In the genomic region with DNA sequence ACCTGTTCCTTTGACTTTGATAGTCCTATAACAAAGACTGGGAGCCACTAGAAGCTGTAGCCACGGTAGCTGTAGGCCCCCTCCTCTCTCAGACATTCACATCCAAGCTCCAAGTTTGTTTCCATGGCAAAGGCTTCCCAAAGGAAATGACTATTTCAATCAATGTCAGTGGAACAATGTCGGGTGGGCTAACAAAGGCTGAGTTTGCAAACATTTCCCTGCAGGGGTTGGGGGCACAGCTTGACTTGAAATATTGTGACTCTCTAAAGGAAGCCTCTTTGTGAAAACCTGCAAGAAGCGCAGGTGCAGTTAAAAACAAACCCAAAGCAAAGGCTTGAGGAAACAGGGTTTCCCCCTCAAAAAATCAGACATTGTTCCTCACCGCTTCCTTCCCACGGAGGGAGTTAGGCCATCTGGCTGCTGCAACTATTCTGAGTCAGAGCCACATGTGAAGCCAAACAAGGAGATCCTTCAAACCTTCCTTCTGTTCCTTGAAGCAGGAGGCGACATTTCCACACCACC, we compare ENCODE assay signal across 8 mouse cellular contexts. TPM values are rescaled to one million over a fixed set of nuclear protein-coding genes. Genes with fewer than 3 reads are reported as not detected.
DNase-seq lines count a peak whose midpoint lies in the region; ATAC-seq and TF ChIP-seq lines count a peak whose summit lies in the region.

No protein-coding gene starts in this region.

- ATAC-seq in kidney, postnatal 0 days (replicated peaks; ENCODE audit: low FRiP score, low read depth) = no peak
- peak; percentile 83 for ATAC-seq in hindbrain, embryonic 13.5 days (ENCODE audit: low FRiP score)

- no peaks in the 10 kb centered on the region for H3K9me3 ChIP-seq in kidney, postnatal 0 days (replicated peaks; ENCODE audit: low read length)
- no peaks in the 10 kb centered on the region for H3K9me3 ChIP-seq in hindbrain, embryonic 13.5 days

- no peaks in the 10 kb centered on the region for H3K36me3 ChIP-seq in kidney, postnatal 0 days (ENCODE audit: insufficient read depth, low read length)
- H3K36me3 ChIP-seq in hindbrain, embryonic 13.5 days = no peaks in the 10 kb centered on the region

- H3K9ac ChIP-seq in kidney, postnatal 0 days (ENCODE audit: low read depth, low read length) = no peak overlapping the region
- H3K9ac ChIP-seq in hindbrain, embryonic 13.5 days = peak overlapping the region; percentile 30; the same call in 1 of the 2 replicates

- 35% methylated on average over 6 of the region's 6 CpGs for WGBS in kidney, postnatal 0 days
- WGBS in hindbrain, embryonic 13.5 days = 10% methylated on average over 6 of the region's 6 CpGs

- no peaks in the 10 kb centered on the region for H3K4me1 ChIP-seq in kidney, postnatal 0 days (replicated peaks; ENCODE audit: insufficient read depth, low read length)
- H3K4me1 ChIP-seq in hindbrain, embryonic 13.5 days (replicated peaks) = peaks cover 21% of the 10 kb centered on the region

- H3K4me3 ChIP-seq in kidney, postnatal 0 days (replicated peaks; ENCODE audit: low read depth, low read length) = no peak overlapping the region
- no peak overlapping the region for H3K4me3 ChIP-seq in hindbrain, embryonic 13.5 days

- H3K4me2 ChIP-seq in kidney, postnatal 0 days (ENCODE audit: low read length) = no peak overlapping the region
- H3K4me2 ChIP-seq in hindbrain, embryonic 13.5 days = no peak overlapping the region

- 0 out of 2 replicates have a peak overlapping the region, but pooled peaks have one; percentile 4 for H3K27ac ChIP-seq in kidney, postnatal 0 days
- peak overlapping the region; percentile 84 for H3K27ac ChIP-seq in hindbrain, embryonic 13.5 days

- no peak for TF ChIP-seq CTCF in kidney, postnatal 0 days (IDR thresholded peaks at IDR 0.05; ENCODE audit: low read depth)

- no peak for DNase-seq in kidney, postnatal 0 days (ENCODE audit: low spot score)
- no peak for DNase-seq in kidney, adult 8-10 months
- DNase-seq in embryo, embryonic 10.5 days (ENCODE audit: low spot score) = peak; percentile 80
- DNase-seq in retina, embryonic 14.5 days (ENCODE audit: low spot score) = peak; percentile 85
- no peak for DNase-seq in spleen, postnatal 4 days (ENCODE audit: low spot score in 2 of 2)
- DNase-seq in ovary, postnatal 14 days (ENCODE audit: low spot score) = no peak
- no peak for DNase-seq in adrenal gland, postnatal 14 days

- H3K27me3 ChIP-seq in kidney, postnatal 0 days (ENCODE audit: insufficient read depth, low read length) = no peaks in the 10 kb centered on the region
- H3K27me3 ChIP-seq in hindbrain, embryonic 13.5 days = no peaks in the 10 kb centered on the region

RNA-seq across cellular contexts. Expression of gene Vash1, which starts 19.0 kb away (rescaled TPM):
- polyA plus RNA-seq in kidney, postnatal 0 days (2015; fragmentation: Nextera tagmentation; extraction: Ambion mirVana) = 6.4 and 6.8 TPM in 2 replicates
- 35.1 TPM in 2 replicates for polyA plus RNA-seq in hindbrain, embryonic 13.5 days (2015; fragmentation: Nextera tagmentation; extraction: Ambion mirVana)
- 12.0 and 12.2 TPM in 2 replicates for total RNA-seq in adrenal gland, postnatal 14 days (2021)

Comparison
In these comparisons a context has a peak if more than half of its experiments do, and no peak if none do; other contexts are left out.
1. DNase-seq: peak in embryo, embryonic 10.5 days (single experiment) and retina, embryonic 14.5 days (single experiment); none in kidney, postnatal 0 days (single experiment), kidney, adult 8-10 months (0 of 2), spleen, postnatal 4 days (0 of 2), ovary, postnatal 14 days (single experiment) and adrenal gland, postnatal 14 days (single experiment).